Mouse (Mus musculus) CH12.LX (cell line): ENCODE measurements around the gene Fbxw25.
"Not testable (repeated sequence)": the region's sequence is repeated elsewhere in the genome, so short reads cannot be mapped to it uniquely, and the experiment has no call there.

Experiments used
- BHLHE40 ChIP-seq: IDR thresholded peaks from 2 replicates; pipeline ENCODE4 v1.6.1; 2011; ENCODE audit warnings: mild to moderate bottlenecking, low read depth, low read length, improper control_type of control experiment
- CTCF ChIP-seq, 2 experiments: IDR thresholded peaks in 1 of 2; conservative IDR thresholded peaks in 1 of 2; 2 replicates each; pipeline ENCODE4 v1.5.1; 2011 to 2012; ENCODE audit warnings: low read depth in 2 of 2, low read length in 2 of 2, improper control_type of control experiment in 1 of 2, inconsistent platforms in 1 of 2, mild to moderate bottlenecking in 1 of 2, moderate library complexity in 1 of 2
- EP300 ChIP-seq: IDR thresholded peaks from 2 replicates; pipeline ENCODE4 v1.6.1; 2011; ENCODE audit warnings: low read length, improper control_type of control experiment
- MAFK ChIP-seq: IDR thresholded peaks from 2 replicates; pipeline ENCODE4 v1.6.1; 2011; ENCODE audit warnings: low read length, improper control_type of control experiment; ENCODE audit not compliant: insufficient replicate concordance
- MYC ChIP-seq: IDR thresholded peaks from 2 replicates; pipeline ENCODE4 v1.6.1; 2011; ENCODE audit warnings: low read depth, mild to moderate bottlenecking, improper control_type of control experiment, low read length
- POLR2A ChIP-seq: IDR thresholded peaks from 2 replicates; pipeline ENCODE4 v1.6.1; 2011; ENCODE audit warnings: low read depth, mild to moderate bottlenecking, improper control_type of control experiment, low read length
- ZC3H11A ChIP-seq: IDR thresholded peaks from 2 replicates; pipeline ENCODE4 v1.6.1; 2012; ENCODE audit warnings: low read depth, mild to moderate bottlenecking, inconsistent platforms, low read length, improper control_type of control experiment
- ZKSCAN1 ChIP-seq: IDR thresholded peaks from 2 replicates; pipeline ENCODE4 v1.6.1; 2012; ENCODE audit warnings: low read depth, inconsistent platforms, low read length, improper control_type of control experiment, borderline replicate concordance

GRCm38 (mm10) chr9:109625957-109626356 lies 38.5 kb downstream of the Fbxw25 start, which contains the start of gene Fbxw24:
- not testable (repeated sequence) for TF ChIP-seq ZKSCAN1; POLR2A; ZC3H11A; EP300; BHLHE40; CTCF (conservative IDR thresholded peaks at IDR 0.05 in 1 of 2, IDR thresholded peaks at IDR 0.05 in 1 of 2; ENCODE audit: low read depth in 2 of 2, low read length in 2 of 2); MYC; MAFK
